Mouse (Mus musculus): ENCODE measurements around the gene Wnt3. TPM values are rescaled to one million over a fixed set of nuclear protein-coding genes. Genes with fewer than 3 reads are reported as not detected.

Gene Wnt3
- total and polyA plus RNA-seq, 2 experiments from 2014 or later = 11.1 to 12.5 TPM

DNA sequence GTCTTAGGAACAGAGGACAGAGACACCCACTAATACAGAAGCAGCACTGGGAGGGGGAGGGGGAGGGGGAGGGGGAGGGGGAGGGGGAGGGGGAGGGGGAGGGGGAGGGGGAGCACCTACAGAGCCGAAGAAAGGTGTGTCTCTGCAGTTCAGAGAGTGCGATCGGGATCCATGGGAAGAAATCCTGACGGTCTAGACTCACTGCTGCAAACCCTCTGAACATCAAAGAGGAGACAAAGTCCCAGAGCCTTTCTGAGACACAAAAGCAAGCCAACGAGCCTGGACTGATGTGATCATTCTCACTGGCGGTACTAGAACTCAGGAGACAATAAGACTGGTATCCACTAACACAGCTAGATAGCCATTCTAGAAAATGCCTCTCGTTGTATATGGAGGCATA, 91.4 kb downstream of the Wnt3 start:
- no peak for TF ChIP-seq CTCF (IDR thresholded peaks at IDR 0.05; ENCODE audit: low read depth)
- no peaks in the 10 kb centered on the region for H3K27me3 ChIP-seq (ENCODE audit: insufficient read depth, low read length)
- H3K4me1 ChIP-seq (ENCODE audit: insufficient read depth, low read length) = no peaks in the 10 kb centered on the region
- no peak overlapping the region for H3K9ac ChIP-seq (replicated peaks; ENCODE audit: low read length)
- no peaks in the 10 kb centered on the region for H3K9me3 ChIP-seq (ENCODE audit: low read length)
- DNase-seq (ENCODE audit: low spot score) (no peak), ATAC-seq (no peak)
- H3K27ac ChIP-seq = no peak overlapping the region
- no peak overlapping the region for H3K4me2 ChIP-seq (ENCODE audit: low read depth, low read length)
- 63% methylated on average over 7 of the region's 7 CpGs for WGBS
- H3K4me3 ChIP-seq (ENCODE audit: low read length) = no peak overlapping the region
- peaks cover 14% of the 10 kb centered on the region; the same call in 1 of the 2 replicates for H3K36me3 ChIP-seq (ENCODE audit: insufficient read depth, low read length)

Other genes starting within 250 kb of the Wnt3 start
- gene Gm884, start 153.0 kb upstream of the Wnt3 start, total RNA-seq (2014; rRNA removed) = not detected in 2 replicates
- 0.03 TPM in 1 of 2 replicates, not detected in the other for gene Gm884, start 153.0 kb upstream of the Wnt3 start, polyA plus RNA-seq (2015; fragmentation: Nextera tagmentation; extraction: Ambion mirVana)
- not detected in 2 replicates for gene Lyzl6, start 135.3 kb upstream of the Wnt3 start, total RNA-seq (2014; rRNA removed)
- gene Lyzl6, start 135.3 kb upstream of the Wnt3 start, polyA plus RNA-seq (2015; fragmentation: Nextera tagmentation; extraction: Ambion mirVana) = not detected in 2 replicates
- 10.5 and 13.6 TPM in 2 replicates for gene Rprml, start 124.6 kb upstream of the Wnt3 start, total RNA-seq (2014; rRNA removed)
- gene Rprml, start 124.6 kb upstream of the Wnt3 start, polyA plus RNA-seq (2015; fragmentation: Nextera tagmentation; extraction: Ambion mirVana) = 5.9 and 6.3 TPM in 2 replicates
- 101 and 102 TPM in 2 replicates for gene Gosr2, start 76.3 kb upstream of the Wnt3 start, total RNA-seq (2014; rRNA removed)
- 93.3 and 99.4 TPM in 2 replicates for gene Gosr2, start 76.3 kb upstream of the Wnt3 start, polyA plus RNA-seq (2015; fragmentation: Nextera tagmentation; extraction: Ambion mirVana)
- 2.6 and 2.7 TPM in 2 replicates for gene Wnt9b, start 24.3 kb upstream of the Wnt3 start, total RNA-seq (2014; rRNA removed)
- 0.86 and 1.0 TPM in 2 replicates for gene Wnt9b, start 24.3 kb upstream of the Wnt3 start, polyA plus RNA-seq (2015; fragmentation: Nextera tagmentation; extraction: Ambion mirVana)
- 143 and 150 TPM in 2 replicates for gene Nsf, start 179.9 kb downstream of the Wnt3 start, total RNA-seq (2014; rRNA removed)
- 220 and 230 TPM in 2 replicates for gene Nsf, start 179.9 kb downstream of the Wnt3 start, polyA plus RNA-seq (2015; fragmentation: Nextera tagmentation; extraction: Ambion mirVana)
- 117 and 141 TPM in 2 replicates for gene Arf2, start 192.6 kb downstream of the Wnt3 start, total RNA-seq (2014; rRNA removed)
- gene Arf2, start 192.6 kb downstream of the Wnt3 start, polyA plus RNA-seq (2015; fragmentation: Nextera tagmentation; extraction: Ambion mirVana) = 180 and 191 TPM in 2 replicates